Mouse (Mus musculus): ENCODE measurements at regions not wholly inside any gene's neighbourhood (a gene's known extent, or its start where the extent isn't known, plus 50 kb on each side); places are given as distances from the start of the nearest gene placed in this dataset.

- no peak for TF ChIP-seq POLR2A (IDR thresholded peaks at IDR 0.05; ENCODE audit: extremely low read depth, insufficient read depth, low read length)
- no peak for TF ChIP-seq CTCF (IDR thresholded peaks at IDR 0.05; ENCODE audit: low read depth, low read length)
Observed at GRCm38 (mm10) chr9:43480826-43481591, 170.4 kb downstream of the Trim29 start.
